Mouse (Mus musculus): ENCODE data around the gene Chpf2.

GRCm38 (mm10) chr5:24550598-24551316 lies 35.8 kb upstream of the Chpf2 start:
- TF ChIP-seq CTCF (IDR thresholded peaks at IDR 0.05; ENCODE audit: control insufficient read depth, insufficient read depth, insufficient replicate concordance, low read depth, low read length), result no peak
- TF ChIP-seq POLR2A (IDR thresholded peaks at IDR 0.05; ENCODE audit: control insufficient read depth, low read depth, low read length), result no peak
